Mouse (Mus musculus) ES-E14 (cell line): ENCODE measurements around the gene Gm826. TPM values are rescaled to one million over a fixed set of nuclear protein-coding genes. Genes with fewer than 3 reads are reported as not detected.

ENCODE experiments used
- DNase-seq: peaks from one replicate; pipeline ENCODE4 v3.0.0-alpha.2; 2013; ENCODE audit warnings: low read depth, low spot score
- H3K27ac ChIP-seq: 2 replicates; pipeline ENCODE4 v1.5.1; 2012; ENCODE audit warnings: low read depth, mild to moderate bottlenecking, low read length, moderate library complexity, mixed read lengths; ENCODE audit not compliant: poor library complexity, insufficient read depth, severe bottlenecking
- H3K36me3 ChIP-seq: 2 replicates; pipeline ENCODE4 v1.6.1; 2012; ENCODE audit warnings: mild to moderate bottlenecking, low read length, moderate library complexity, mixed read lengths; ENCODE audit not compliant: control insufficient read depth, poor library complexity, insufficient read depth, severe bottlenecking
- H3K4me1 ChIP-seq, 2 experiments: fragments of 150-350 bp in 1 of 2; sonication (generic) in 1 of 2; 2 replicates each; pipeline ENCODE4 v1.6.1; 2012; ENCODE audit warnings: low read length in 2 of 2, mild to moderate bottlenecking in 1 of 2, mixed read lengths in 1 of 2; ENCODE audit not compliant: control insufficient read depth in 2 of 2, insufficient read depth in 2 of 2, poor library complexity in 1 of 2
- H3K4me3 ChIP-seq, 2 experiments: fragments of 150-350 bp in 1 of 2; sonication (generic) in 1 of 2; 2 replicates each; pipeline ENCODE4 v1.5.1; 2012; ENCODE audit warnings: low read length in 2 of 2, low read depth in 1 of 2, mild to moderate bottlenecking in 1 of 2, mixed read lengths in 1 of 2; ENCODE audit not compliant: insufficient read depth in 1 of 2, poor library complexity in 1 of 2, severe bottlenecking in 1 of 2
- H3K9ac ChIP-seq: 2 replicates; pipeline ENCODE4 v1.6.1; 2012; ENCODE audit warnings: low read depth, mild to moderate bottlenecking, low read length, mixed read lengths; ENCODE audit not compliant: poor library complexity, insufficient read depth, severe bottlenecking
- H3K9me3 ChIP-seq: fragments of 150-350 bp; sonication (generic); 2 replicates; pipeline ENCODE4 v1.6.1; 2012; ENCODE audit warnings: low read depth, mild to moderate bottlenecking, low read length; ENCODE audit not compliant: control insufficient read depth, insufficient read depth
- CHD2 ChIP-seq: IDR thresholded peaks from 2 replicates; pipeline ENCODE4 v1.6.1; 2014; ENCODE audit warnings: mild to moderate bottlenecking, low read depth, low read length, inconsistent platforms
- HCFC1 ChIP-seq: IDR thresholded peaks from 2 replicates; pipeline ENCODE4 v1.6.1; 2012; ENCODE audit warnings: low read length, inconsistent platforms, borderline replicate concordance; ENCODE audit not compliant: insufficient read depth
- MAFK ChIP-seq: IDR thresholded peaks from 2 replicates; pipeline ENCODE4 v1.6.1; 2014; ENCODE audit warnings: mild to moderate bottlenecking, low read depth, low read length, inconsistent platforms; ENCODE audit not compliant: insufficient read depth
- ZC3H11A ChIP-seq: IDR thresholded peaks from 2 replicates; pipeline ENCODE4 v1.6.1; 2012; ENCODE audit warnings: low read depth, mild to moderate bottlenecking, inconsistent platforms, low read length, borderline replicate concordance
- ZNF384 ChIP-seq: IDR thresholded peaks from 2 replicates; pipeline ENCODE4 v1.6.1; 2012; ENCODE audit warnings: low read depth, low read length, inconsistent platforms
- in situ Hi-C, 2 experiments: fragments of 600-800 bp; cut with MboI; formaldehyde crosslinking; loops; one replicate each; pipeline ENCODE4 v1.15.1; 2025; ENCODE audit warnings: low sequenced_read_pairs in 2 of 2, inconsistent platforms in 1 of 2; ENCODE audit not compliant: unreplicated experiment in 2 of 2
- total RNA-seq: library from RNA; depleted of rRNA; stranded (reverse); fragments of 300-350 nt; gene quantifications from 2 replicates; pipeline ENCODE4 v1.2.3, GENCODE M21; 2012

Gene Gm826
- total RNA-seq, 1 experiment: not detected

GRCm38 (mm10) chr2:160327716-160328115, 6.2 kb downstream of the Gm826 start:
- no peak for TF ChIP-seq CHD2
- H3K4me3 ChIP-seq: no peak overlapping the region
- no peaks in the 10 kb centered on the region for H3K9me3 ChIP-seq
- no peak for DNase-seq
- no peak overlapping the region for H3K27ac ChIP-seq
- H3K36me3 ChIP-seq: no peaks in the 10 kb centered on the region
- no peak overlapping the region for H3K9ac ChIP-seq
- in situ Hi-C loops: no loop called here
- H3K4me1 ChIP-seq: no peaks in the 10 kb centered on the region

- Histone ChIP-seq H3K36me3 (no peaks in the 10 kb centered on the region), H3K9ac (no peak overlapping the region), H3K4me1 (no peaks in the 10 kb centered on the region), H3K27ac (no peak overlapping the region), H3K9me3 (no peaks in the 10 kb centered on the region), H3K4me3 (no peak overlapping the region)
- no peak for DNase-seq
- no peak for TF ChIP-seq MAFK
- no peak for TF ChIP-seq ZC3H11A
- TF ChIP-seq CHD2: no peak
- no peak for TF ChIP-seq ZNF384
- no peak for TF ChIP-seq HCFC1
- in situ Hi-C loops: no loop called here
These were observed 6.8 kb downstream of the Gm826 start for GRCm38 (mm10) chr2:160327167-160327566.

- Histone ChIP-seq H3K9ac (no peak overlapping the region), H3K36me3 (no peaks in the 10 kb centered on the region), H3K9me3 (no peaks in the 10 kb centered on the region), H3K4me3 (no peak overlapping the region), H3K27ac (no peak overlapping the region), H3K4me1 (no peaks in the 10 kb centered on the region)
- TF ChIP-seq ZC3H11A (no peak), CHD2 (no peak), HCFC1 (no peak), ZNF384 (no peak), MAFK (no peak)
- in situ Hi-C loops: no loop called here
- no peak for DNase-seq
These were observed 8.8 kb downstream of the Gm826 start for GRCm38 (mm10) chr2:160325105-160325644.

- no peaks in the 10 kb centered on the region for H3K36me3 ChIP-seq
- TF ChIP-seq ZC3H11A (no peak), ZNF384 (no peak), CHD2 (no peak), HCFC1 (no peak), MAFK (no peak)
- H3K9me3 ChIP-seq: no peaks in the 10 kb centered on the region
- H3K4me1 ChIP-seq: no peaks in the 10 kb centered on the region
- in situ Hi-C loops: no loop called here
- H3K4me3 ChIP-seq: no peak overlapping the region
- H3K27ac ChIP-seq: no peak overlapping the region
- DNase-seq: no peak
- no peak overlapping the region for H3K9ac ChIP-seq
These were observed 12.1 kb downstream of the Gm826 start for GRCm38 (mm10) chr2:160321829-160322228.

GRCm38 (mm10) chr2:160318255-160318654, 15.7 kb downstream of the Gm826 start:
- Histone ChIP-seq H3K9me3 (no peaks in the 10 kb centered on the region), H3K4me1 (no peaks in the 10 kb centered on the region), H3K36me3 (no peaks in the 10 kb centered on the region), H3K4me3 (no peak overlapping the region), H3K9ac (no peak overlapping the region), H3K27ac (no peak overlapping the region)
- TF ChIP-seq CHD2: no peak
- TF ChIP-seq ZC3H11A: no peak
- TF ChIP-seq ZNF384: no peak
- TF ChIP-seq MAFK: no peak
- TF ChIP-seq HCFC1: no peak
- no peak for DNase-seq
- in situ Hi-C loops: no loop called here
